Mouse (Mus musculus): ENCODE data around the gene Atp2b2. TPM values are rescaled to one million over a fixed set of nuclear protein-coding genes. Genes with fewer than 3 reads are reported as not detected.
A peak's percentile ranks its signal among the peaks of the same experiment; 100 is the strongest.

Gene Atp2b2
- polyA plus RNA-seq, 1 experiment from 2014 or later, result 22.0 TPM

GRCm38 (mm10) chr6:113969751-113970150, 72.7 kb downstream of the Atp2b2 start:
- Histone ChIP-seq H3K4me3 (no peak overlapping the region), H3K36me3 (no peaks in the 10 kb centered on the region), H3K4me2 (no peak overlapping the region), H3K9ac (no peak overlapping the region), H3K9me3 (no peaks in the 10 kb centered on the region), H3K27ac (replicated peaks) (no peak overlapping the region), H3K4me1 (replicated peaks) (peaks cover 17% of the 10 kb centered on the region), H3K27me3 (no peaks in the 10 kb centered on the region)
- no peak for ATAC-seq (ENCODE audit: low read depth)
- WGBS, result 28% methylated on average over 3 of the region's 3 CpGs

GRCm38 (mm10) chr6:113962811-113963210, 79.6 kb downstream of the Atp2b2 start:
- ATAC-seq (ENCODE audit: low read depth), result no peak
- 12% methylated on average over 3 of the region's 3 CpGs for WGBS
- H3K36me3 ChIP-seq, result no peaks in the 10 kb centered on the region
- no peak overlapping the region for H3K4me2 ChIP-seq
- peaks cover 24% of the 10 kb centered on the region for H3K4me1 ChIP-seq (replicated peaks)
- no peak overlapping the region for H3K9ac ChIP-seq
- H3K9me3 ChIP-seq, result no peaks in the 10 kb centered on the region
- H3K4me3 ChIP-seq, result no peak overlapping the region
- no peaks in the 10 kb centered on the region for H3K27me3 ChIP-seq
- H3K27ac ChIP-seq (replicated peaks), result no peak overlapping the region

DNA sequence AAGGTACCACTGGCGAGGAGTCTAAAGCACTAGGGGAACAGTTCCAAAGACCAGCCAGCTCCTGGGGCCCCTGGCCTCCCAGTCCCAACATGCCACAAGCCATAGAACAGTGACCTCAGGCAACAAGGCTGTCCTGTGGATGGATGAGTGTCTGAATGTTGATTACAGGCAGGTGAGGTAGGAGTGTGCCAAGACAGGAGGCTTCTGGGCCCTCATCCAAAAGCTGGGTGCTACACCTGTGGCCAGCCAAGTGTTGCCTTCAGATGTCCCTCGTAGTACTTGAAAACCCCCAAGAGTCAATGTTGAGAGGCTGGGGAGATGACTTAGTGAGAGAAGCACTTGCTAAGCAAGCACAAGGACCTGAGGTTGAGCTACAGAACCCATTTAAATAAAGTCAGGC, 80.8 kb downstream of the Atp2b2 start:
- Histone ChIP-seq H3K9ac (no peak overlapping the region), H3K4me2 (no peak overlapping the region), H3K36me3 (no peaks in the 10 kb centered on the region), H3K27me3 (no peaks in the 10 kb centered on the region), H3K4me3 (no peak overlapping the region), H3K27ac (replicated peaks) (no peak overlapping the region), H3K9me3 (no peaks in the 10 kb centered on the region), H3K4me1 (replicated peaks) (peaks cover 31% of the 10 kb centered on the region)
- 75% methylated on average over 2 of the region's 2 CpGs for WGBS
- no peak for ATAC-seq (ENCODE audit: low read depth)

- no peak overlapping the region for H3K4me3 ChIP-seq
- no peak overlapping the region for H3K4me2 ChIP-seq
- no peak for ATAC-seq (ENCODE audit: low read depth)
- no peak overlapping the region for H3K27ac ChIP-seq (replicated peaks)
- no peak overlapping the region for H3K9ac ChIP-seq
- H3K4me1 ChIP-seq (replicated peaks), result peaks cover 18% of the 10 kb centered on the region
- no peaks in the 10 kb centered on the region for H3K27me3 ChIP-seq
- no peaks in the 10 kb centered on the region for H3K36me3 ChIP-seq
- no peaks in the 10 kb centered on the region for H3K9me3 ChIP-seq
- 60% methylated on average over 1 of the region's 1 CpGs for WGBS
These were observed 83.1 kb downstream of the Atp2b2 start for GRCm38 (mm10) chr6:113959336-113959735.

GRCm38 (mm10) chr6:113958714-113959113, 83.7 kb downstream of the Atp2b2 start:
- Histone ChIP-seq H3K4me1 (replicated peaks) (peaks cover 18% of the 10 kb centered on the region), H3K4me3 (no peak overlapping the region), H3K27me3 (no peaks in the 10 kb centered on the region), H3K9me3 (no peaks in the 10 kb centered on the region), H3K27ac (replicated peaks) (no peak overlapping the region), H3K4me2 (no peak overlapping the region), H3K36me3 (no peaks in the 10 kb centered on the region), H3K9ac (no peak overlapping the region)
- 68% methylated on average over 2 of the region's 2 CpGs for WGBS
- ATAC-seq (ENCODE audit: low read depth), result no peak

DNA sequence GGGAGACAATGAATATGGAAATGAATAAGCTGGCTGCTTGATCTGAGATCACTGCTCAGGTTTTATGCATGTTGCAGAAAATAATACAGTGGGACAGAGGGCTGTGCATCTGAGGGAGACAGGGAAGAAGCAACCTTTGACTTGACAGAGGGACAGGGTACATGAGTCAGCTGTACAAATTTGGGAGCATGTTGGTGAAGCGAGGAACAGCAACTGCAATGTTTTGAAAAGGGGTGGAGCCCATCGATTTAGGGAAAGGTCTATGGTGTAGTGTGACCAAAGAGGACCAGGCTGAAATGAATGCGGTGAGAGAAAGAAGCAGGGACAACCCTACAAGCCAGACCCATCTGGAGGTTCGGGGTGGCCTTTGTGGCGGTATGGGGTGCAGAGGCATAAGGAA, 84.4 kb downstream of the Atp2b2 start:
- no peak overlapping the region for H3K27ac ChIP-seq (replicated peaks)
- no peaks in the 10 kb centered on the region for H3K27me3 ChIP-seq
- no peak for ATAC-seq (ENCODE audit: low read depth)
- no peaks in the 10 kb centered on the region for H3K36me3 ChIP-seq
- H3K9me3 ChIP-seq, result no peaks in the 10 kb centered on the region
- H3K4me2 ChIP-seq, result no peak overlapping the region
- 89% methylated on average over 5 of the region's 5 CpGs for WGBS
- no peak overlapping the region for H3K4me3 ChIP-seq
- no peak overlapping the region for H3K9ac ChIP-seq
- peaks cover 21% of the 10 kb centered on the region for H3K4me1 ChIP-seq (replicated peaks)

DNA sequence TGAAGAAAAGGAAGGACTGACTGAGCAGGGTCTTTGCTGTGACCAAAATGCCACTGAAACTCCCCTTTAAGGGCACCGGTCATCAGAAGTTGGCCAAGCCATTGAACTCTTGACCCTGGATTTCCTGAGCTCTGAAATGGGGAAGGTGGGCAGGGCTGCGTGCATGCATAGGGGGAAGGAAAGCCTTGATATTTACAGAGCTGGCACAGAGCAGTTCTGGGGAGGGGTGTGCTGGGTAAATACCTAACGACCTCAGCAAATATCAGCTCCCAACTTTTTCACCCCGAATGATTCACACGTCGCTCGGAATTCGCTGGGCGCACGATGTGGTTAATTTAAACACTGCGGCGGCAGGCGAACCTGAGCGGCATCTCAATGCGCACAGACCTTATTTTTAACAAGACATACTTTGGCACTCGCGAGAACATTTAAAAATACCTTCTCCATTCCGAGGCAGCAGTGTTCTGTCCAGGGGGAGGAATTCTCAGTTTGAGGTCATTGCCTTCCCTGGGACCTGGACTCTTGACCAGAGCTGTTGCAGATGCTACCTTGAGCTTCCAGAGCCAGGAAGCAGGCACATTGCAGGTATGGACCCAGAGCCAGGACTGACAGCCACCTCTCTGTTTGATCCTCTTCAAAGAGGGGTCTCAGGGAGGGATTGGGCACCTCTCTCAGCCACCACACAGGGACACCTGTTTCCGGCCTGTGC, 85.0 kb downstream of the Atp2b2 start:
- Histone ChIP-seq H3K4me2 (no peak overlapping the region), H3K27me3 (no peaks in the 10 kb centered on the region), H3K9me3 (no peaks in the 10 kb centered on the region), H3K9ac (no peak overlapping the region), H3K4me3 (no peak overlapping the region), H3K4me1 (replicated peaks) (peaks cover 26% of the 10 kb centered on the region), H3K36me3 (no peaks in the 10 kb centered on the region), H3K27ac (replicated peaks) (no peak overlapping the region)
- 75% methylated on average over 19 of the region's 19 CpGs for WGBS
- no peak for ATAC-seq (ENCODE audit: low read depth)

DNA sequence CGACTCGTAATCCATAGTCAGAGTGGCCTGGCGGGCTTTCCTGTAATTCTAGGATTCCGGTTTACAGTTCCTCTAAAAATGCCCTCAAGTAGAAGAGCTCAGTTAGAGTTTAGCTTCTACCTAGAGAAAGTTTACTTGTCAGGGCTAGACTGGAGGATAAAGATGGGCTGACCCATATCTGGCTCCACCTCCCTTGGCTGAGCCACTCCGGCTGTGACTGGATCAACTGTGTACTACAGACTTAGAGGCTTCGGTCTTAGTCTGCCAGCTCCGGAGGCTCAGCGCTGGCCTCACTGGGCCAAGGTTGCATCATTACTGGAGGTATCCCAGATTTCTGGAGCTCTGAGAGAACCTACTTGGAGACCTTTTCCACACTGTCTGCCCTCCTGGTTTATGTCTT, 94.9 kb downstream of the Atp2b2 start:
- WGBS, result 93% methylated on average over 8 of the region's 8 CpGs
- no peak for ATAC-seq (ENCODE audit: low read depth)
- H3K27ac ChIP-seq (replicated peaks), result no peak overlapping the region

DNA sequence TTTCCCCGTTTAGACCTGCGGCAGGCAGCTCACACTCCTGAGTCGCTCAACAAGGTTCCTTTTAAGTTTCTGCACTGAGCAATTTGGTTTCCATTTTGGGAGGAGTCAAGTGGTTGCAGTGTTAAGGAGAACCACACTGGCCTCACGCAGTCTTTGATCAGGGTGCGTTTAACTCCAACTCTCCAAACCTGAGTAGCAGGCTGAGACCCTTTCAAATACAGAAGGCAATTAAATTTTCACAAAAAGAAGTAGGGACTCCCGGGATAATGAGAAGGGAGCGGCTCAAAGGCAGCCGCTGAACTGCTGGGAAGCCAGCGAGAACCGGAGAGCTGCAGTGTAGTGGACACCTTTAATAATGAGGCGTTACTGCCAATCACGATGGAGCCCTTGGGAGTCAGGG, 100.1 kb downstream of the Atp2b2 start:
- no peaks in the 10 kb centered on the region; the same call in 1 of the 2 replicates for H3K27me3 ChIP-seq
- H3K4me3 ChIP-seq, result no peak overlapping the region
- peaks cover 4% of the 10 kb centered on the region for H3K4me1 ChIP-seq (replicated peaks)
- ATAC-seq (ENCODE audit: low read depth), result no peak
- 34% methylated on average over 12 of the region's 12 CpGs for WGBS
- H3K4me2 ChIP-seq, result no peak overlapping the region
- no peak overlapping the region for H3K9ac ChIP-seq
- H3K27ac ChIP-seq (replicated peaks), result no peak overlapping the region
- no peaks in the 10 kb centered on the region for H3K36me3 ChIP-seq
- no peaks in the 10 kb centered on the region for H3K9me3 ChIP-seq

More for the DNA sequence above, 94.9 kb downstream of the Atp2b2 start:
- no peaks in the 10 kb centered on the region for H3K27me3 ChIP-seq
- no peaks in the 10 kb centered on the region for H3K36me3 ChIP-seq
- no peak overlapping the region for H3K4me3 ChIP-seq
- peaks cover 7% of the 10 kb centered on the region for H3K4me1 ChIP-seq (replicated peaks)
- no peak overlapping the region for H3K4me2 ChIP-seq
- no peak overlapping the region for H3K9ac ChIP-seq
- 0 out of 2 replicates have a peak, but pooled peaks cover 3% of the 10 kb centered on the region for H3K9me3 ChIP-seq

- Histone ChIP-seq H3K4me1 (replicated peaks) (peaks cover 14% of the 10 kb centered on the region), H3K36me3 (no peaks in the 10 kb centered on the region)
- WGBS, result 87% methylated on average over 5 of the region's 5 CpGs
These were observed 101.1 kb downstream of the Atp2b2 start for GRCm38 (mm10) chr6:113941324-113941723.

DNA sequence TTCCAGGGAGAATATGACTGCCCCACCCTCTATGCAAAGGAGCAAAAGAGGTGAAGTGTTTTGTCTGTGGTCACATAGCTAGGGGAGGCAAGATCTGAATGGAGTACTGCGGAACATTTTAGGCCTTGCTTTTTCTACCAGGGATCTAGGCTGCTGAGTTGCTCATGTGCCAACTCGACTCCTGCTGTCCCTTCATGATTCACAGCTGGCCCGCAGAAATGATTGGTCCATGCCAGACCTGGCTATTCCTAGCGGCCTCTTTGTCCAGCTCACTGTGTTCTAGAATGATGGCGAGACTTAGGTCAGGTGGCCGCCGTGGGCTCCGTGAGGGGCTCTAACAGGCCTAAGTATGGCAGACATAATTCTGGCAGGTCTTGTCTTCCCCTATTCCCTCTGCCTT, 103.0 kb downstream of the Atp2b2 start:
- H3K27ac ChIP-seq (replicated peaks), result no peak overlapping the region
- H3K4me3 ChIP-seq, result no peak overlapping the region
- H3K36me3 ChIP-seq, result no peaks in the 10 kb centered on the region
- H3K9me3 ChIP-seq, result no peaks in the 10 kb centered on the region
- H3K27me3 ChIP-seq, result no peaks in the 10 kb centered on the region; the same call in 1 of the 2 replicates
- peaks cover 14% of the 10 kb centered on the region for H3K4me1 ChIP-seq (replicated peaks)
- no peak for ATAC-seq (ENCODE audit: low read depth)
- H3K9ac ChIP-seq, result no peak overlapping the region
- 91% methylated on average over 8 of the region's 8 CpGs for WGBS
- no peak overlapping the region for H3K4me2 ChIP-seq

More at GRCm38 (mm10) chr6:113941324-113941723, 101.1 kb downstream of the Atp2b2 start:
- H3K27me3 ChIP-seq, result no peaks in the 10 kb centered on the region; the same call in 1 of the 2 replicates
- no peaks in the 10 kb centered on the region for H3K9me3 ChIP-seq
- no peak overlapping the region for H3K27ac ChIP-seq (replicated peaks)
- H3K4me2 ChIP-seq, result no peak overlapping the region
- no peak overlapping the region for H3K4me3 ChIP-seq
- no peak overlapping the region for H3K9ac ChIP-seq
- ATAC-seq (ENCODE audit: low read depth), result no peak

GRCm38 (mm10) chr6:113936811-113937508, 105.5 kb downstream of the Atp2b2 start:
- H3K27ac ChIP-seq (replicated peaks), result no peak overlapping the region
- H3K27me3 ChIP-seq, result no peaks in the 10 kb centered on the region; the same call in 1 of the 2 replicates
- H3K4me2 ChIP-seq, result no peak overlapping the region
- no peaks in the 10 kb centered on the region for H3K9me3 ChIP-seq
- H3K4me1 ChIP-seq (replicated peaks), result peaks cover 20% of the 10 kb centered on the region
- no peaks in the 10 kb centered on the region for H3K36me3 ChIP-seq
- no peak overlapping the region for H3K9ac ChIP-seq
- WGBS, result 38% methylated on average over 6 of the region's 6 CpGs
- H3K4me3 ChIP-seq, result no peak overlapping the region
- ATAC-seq (ENCODE audit: low read depth), result 0 out of 2 replicates have a peak, but pooled peaks have one; percentile 32

Measured in neural tube, embryonic 13.5 days (tissue).